Mouse (Mus musculus) left cerebral cortex, adult 11 months (tissue): ENCODE measurements at regions not wholly inside any gene's neighbourhood (a gene's known extent, or its start where the extent isn't known, plus 50 kb on each side); places are given as distances from the start of the nearest gene placed in this dataset.

Experiments
- DNase-seq: peaks from one replicate; pipeline ENCODE4 v3.0.0; 2022; ENCODE audit warnings: low spot score

DNA sequence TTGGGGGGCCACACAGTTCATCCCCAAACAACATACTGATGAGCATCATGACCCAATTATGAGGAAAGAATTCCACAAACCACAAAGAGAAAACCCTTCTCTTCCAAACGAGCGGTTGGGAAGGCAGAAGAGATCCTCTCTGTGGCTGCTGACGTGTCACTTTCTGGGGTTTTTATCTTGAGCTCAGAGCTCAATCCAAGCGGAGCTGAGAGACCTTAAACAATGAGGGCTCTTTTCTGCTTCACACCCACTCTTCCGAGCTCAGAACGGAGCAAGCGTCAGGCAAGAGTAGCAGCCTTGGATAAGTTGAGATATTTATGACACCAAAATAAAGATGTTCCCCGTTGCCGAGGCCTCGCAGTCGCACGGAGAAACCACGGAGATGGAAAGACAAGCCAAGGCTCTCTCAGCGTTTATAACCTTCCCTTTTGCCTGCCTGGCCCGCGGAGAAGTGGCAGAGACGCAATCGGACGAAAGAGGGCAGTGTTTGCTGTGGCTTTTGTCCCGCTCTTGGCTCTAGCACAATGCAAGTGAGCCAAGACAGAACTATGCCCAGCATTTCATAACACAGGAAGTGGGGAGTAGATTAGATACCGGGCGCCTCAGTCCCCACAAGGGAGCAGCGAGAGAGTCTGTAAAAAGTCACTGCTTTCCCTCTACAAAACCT, 100.7 kb downstream of the Chic2 start:
- DNase-seq, result peak; percentile 67

DNA sequence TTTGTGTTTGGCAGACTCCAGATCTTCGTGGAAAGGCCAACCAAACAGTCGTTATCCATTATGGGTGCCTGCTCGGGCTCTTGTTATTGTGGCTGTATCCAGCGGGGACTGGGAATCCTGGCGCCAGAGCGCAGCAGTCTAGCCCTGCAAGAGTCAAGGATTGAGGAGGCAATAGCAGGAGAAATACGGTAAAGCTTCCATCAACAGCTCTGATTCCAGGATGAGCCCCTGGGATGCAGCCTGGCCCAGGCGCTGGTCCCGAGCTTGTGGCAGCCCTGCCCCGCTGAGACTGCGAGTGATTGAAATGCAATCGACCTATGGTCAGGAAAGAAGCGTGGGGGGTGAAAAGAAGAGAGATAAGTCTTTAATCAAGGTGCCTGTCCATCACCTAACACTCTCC, 103.1 kb downstream of the Chic2 start:
- DNase-seq, result no peak

DNA sequence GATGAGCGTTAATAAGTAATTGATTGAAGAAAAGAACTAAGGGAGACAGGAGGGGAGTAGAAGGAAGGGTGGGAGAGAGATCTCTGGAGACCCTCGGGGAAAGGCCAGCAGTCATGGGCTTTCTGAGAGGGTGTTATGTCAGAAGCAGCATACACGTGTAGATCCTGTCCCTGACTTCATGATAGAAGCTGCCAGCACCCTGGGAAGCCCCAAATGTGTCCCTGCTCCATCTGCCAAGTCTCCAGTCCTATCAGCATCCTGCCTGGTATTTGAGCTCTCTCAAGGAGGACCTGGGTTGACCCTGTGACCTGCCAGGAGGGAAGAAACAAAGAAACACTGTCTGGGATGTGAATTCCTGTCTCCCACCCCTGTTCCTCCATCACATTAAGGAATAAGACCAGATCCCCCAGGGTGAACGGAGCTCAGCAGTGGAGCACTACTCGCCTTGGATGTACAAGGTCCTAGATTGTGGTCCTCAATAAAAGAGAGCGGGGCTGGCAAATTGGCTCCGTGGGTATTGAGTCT, 107.1 kb downstream of the Chic2 start:
- no peak for DNase-seq

DNA sequence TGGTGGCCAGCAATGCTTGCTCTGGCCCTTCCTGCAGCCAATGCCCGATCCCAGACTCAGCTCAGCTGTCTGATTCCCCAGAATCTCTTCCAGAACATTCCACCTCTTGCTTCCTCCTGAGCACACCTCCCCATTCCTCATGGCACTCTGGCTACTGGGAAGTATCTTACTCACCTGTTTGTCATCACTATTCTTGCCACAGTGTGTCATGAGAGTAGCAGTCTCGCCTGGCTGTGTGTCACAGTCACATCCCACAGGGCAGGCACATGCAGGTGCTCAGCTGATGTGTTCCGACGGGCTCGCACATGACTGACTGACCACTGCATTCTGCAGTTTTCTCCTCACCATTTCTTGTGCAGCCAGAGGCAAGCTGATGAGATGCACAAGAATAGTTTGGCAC, 108.5 kb downstream of the Chic2 start:
- DNase-seq, result no peak

DNA sequence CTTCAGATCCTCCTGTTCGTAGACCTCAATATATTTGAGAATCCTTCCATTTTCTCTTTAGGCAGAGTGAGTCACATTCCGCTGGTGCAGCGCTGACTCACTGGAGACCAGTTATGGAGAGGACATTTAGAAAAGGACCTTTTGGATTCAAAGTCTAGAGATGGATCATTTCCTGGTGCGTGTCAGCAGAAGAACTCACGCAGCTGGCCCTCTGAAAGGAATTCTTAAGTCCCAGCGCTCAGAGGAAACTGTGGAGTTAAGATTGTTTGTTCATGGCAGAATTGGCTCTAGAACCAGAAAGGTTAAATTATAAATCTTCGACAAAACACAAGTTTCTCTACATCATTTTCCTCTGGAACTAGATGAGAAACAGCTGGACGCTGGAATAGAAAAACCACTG, 108.9 kb downstream of the Chic2 start:
- no peak for DNase-seq

DNA sequence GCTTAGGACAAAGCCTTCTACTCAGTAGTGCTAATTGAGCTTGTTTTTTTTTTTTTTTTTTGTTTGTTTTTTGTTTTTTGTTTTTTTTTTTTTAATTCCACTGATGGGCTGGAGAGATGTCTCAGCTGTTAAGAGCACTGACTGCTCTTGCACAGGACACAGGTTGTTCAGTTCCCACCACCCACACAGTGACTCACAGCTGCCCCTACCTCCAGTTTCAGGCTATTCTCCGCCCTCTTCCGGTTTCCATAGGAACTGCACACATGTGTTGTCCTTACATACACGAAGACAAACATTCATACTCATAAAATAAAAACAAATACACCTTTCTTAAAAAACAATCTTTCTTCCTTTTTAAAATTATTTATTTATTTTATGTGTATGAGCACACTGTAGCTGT, 111.3 kb downstream of the Chic2 start:
- no peak for DNase-seq

DNA sequence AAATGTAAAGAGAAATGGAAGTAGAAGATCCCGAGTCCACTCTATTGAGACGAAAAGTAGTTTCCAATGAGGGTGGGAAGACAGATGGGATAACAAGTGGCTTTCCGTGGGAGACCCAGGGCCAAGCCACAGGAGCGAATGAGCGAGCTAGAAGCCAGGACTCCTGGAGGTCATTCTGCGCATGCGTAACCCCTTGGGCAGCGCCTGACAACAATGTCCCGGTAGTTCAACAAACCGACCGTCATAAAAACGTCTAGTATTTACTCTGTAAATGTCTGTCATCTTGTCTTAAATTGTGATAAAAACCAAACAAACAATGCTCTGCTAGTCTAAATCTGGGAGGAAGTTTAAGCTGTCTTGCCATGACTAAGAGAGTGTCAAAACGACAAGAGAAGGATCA, 112.4 kb downstream of the Chic2 start:
- no peak for DNase-seq

DNA sequence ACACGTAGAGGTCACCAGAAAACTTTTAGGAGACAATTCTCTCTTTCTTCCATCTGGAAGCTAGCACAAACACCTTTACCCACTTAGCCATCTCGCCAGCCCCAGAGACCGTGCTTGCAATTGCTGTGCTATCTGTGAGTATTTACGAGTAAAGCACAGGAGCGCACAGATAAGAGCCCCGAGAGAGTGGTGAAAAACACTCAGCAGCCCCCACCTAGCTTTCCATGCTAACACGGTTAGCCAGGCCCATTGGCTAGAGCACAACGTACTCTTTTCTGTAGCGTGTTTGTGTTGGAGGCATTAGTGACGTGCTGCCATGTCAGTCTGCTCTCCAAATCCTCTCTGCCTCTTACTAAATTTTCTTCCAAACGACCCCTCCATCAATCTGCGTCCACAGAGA, 112.8 kb downstream of the Chic2 start:
- no peak for DNase-seq

DNA sequence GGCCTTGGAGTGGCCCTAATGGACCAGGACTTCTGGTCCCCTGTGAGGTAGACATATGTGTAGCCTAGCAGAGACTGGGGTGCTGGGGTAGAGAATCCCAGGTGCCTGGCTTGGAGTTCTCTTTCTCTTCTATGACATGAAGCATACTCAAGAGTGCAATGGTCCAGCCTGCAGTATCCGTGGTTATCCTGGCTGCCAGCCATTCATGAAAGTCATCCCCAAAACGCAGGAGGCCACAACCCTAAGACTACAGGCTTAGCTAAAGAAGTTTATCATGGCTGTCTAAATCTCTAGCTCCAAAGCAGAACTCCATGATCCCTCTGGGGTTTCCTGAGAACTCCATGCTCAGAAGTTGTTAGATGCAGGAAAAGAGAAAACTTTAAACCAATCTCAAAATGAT, 117.0 kb downstream of the Chic2 start:
- DNase-seq, result no peak

DNA sequence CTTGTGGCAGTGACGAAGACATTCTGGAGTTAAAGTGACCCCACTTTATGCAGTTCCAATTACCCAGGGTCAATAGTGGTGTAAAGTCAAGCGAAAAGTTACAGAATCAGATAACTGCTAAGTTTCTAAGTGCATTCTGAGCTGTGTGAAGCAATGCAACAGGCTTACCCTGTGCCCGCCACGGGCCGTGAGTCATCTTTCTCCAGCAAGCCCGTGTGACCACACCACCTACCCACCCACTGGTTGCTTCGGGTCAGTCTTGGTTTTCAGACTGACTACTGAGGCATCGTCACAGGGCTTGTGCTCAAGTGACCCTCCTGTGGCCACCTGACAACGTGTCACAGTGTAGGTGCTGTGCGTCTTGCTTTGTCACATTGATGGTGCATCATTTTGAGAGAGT, 118.8 kb downstream of the Chic2 start:
- DNase-seq, result no peak

DNA sequence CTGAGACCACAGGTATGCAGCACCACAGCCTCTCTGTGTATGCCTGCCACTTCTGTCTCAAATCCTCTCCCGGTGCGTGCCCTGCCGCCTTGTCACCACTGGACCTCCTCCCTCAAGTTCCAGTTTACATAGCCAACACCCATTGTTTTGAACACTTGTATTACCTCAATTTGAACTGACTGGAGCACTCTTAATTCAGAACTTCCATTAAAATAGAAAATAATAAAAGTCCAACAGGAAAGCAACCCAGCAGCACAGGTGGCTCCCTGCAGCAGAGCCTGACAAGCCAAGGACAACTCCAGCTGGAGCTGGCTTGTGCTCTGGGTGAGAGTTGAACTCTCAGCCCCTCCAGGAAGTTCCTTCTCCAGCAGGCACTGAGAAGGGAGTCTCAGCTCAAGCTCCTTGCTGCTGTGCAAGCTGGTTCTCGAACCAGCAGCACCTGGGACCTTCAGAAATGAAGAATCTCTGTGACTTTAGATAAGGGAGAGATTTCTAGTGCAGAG, 120.5 kb downstream of the Chic2 start:
- no peak for DNase-seq

DNA sequence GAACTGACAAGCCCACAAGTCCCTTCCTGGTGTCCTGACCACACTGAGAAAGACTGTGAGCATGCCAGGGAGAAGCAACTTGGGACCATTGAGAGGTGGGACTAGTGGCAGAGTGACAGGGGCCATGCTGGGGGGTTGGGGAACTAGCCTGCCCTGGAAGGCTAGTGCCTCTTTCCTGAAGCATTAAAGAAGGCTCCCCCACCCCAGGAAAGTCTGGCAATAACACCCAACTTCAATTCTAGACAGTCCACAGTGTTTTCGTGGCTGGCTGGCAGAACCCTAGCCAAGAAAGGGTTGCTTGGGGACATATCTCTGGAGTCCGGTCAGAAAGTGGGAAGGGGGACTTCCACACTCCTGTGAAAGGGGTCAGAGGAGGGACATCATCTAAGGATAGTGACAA, 121.2 kb downstream of the Chic2 start:
- DNase-seq, result no peak

DNA sequence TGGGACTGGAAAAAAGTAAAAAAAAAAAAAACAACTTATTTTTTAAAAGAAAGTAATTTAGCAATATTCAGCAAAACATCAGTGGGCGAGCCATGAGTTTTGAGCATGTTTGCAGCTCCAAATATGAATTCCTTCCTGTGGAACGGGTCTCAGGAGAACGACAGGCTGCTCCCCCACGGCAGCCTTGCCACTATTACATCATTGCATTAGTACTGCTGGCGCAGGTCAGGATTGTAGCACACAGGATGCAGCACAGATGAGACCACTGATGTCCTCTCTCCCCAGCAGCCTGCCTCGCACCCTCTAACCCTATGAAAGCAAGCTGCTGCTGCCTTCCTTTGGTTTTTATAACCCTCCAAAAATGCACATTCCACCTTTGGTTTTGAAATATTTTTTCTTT, 121.7 kb downstream of the Chic2 start:
- no peak for DNase-seq

DNA sequence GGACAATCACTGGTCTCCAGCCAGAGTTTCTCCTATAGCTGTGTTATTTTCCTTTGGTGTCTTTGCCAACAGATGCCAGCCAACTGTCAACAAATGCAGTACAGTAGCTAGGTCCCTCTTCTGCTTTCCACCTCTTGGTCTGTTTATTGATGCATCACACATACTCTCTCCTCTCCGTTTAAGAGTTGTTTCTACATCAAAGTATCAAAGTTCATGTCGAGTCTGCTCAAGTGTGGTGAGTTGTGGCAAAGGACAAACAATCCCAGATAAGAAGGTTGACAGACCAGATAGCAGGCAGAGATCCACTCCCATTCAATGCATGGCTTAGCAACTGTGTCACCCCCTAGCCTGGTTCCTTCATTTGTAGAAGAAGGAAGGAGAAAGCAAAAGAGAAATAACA, 123.6 kb downstream of the Chic2 start:
- no peak for DNase-seq

DNA sequence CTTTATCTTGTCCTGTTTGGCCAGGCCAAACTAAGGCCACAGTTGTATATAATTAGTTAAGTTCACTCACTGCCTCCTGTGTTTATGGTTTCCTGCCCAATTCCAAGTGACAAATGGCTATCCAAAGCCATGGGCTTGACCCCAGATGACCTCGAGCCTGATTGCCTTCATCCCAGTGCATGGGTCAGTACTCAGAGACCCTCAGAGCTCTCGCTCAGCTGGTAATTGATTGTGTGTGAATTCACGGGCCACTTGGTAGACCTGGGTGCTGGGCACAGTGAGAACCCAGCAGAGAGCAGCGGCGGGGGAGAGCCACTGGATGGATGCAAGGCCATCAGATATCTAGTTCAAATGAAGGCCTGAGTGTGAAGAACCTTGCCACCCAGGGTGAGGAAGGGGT, 124.1 kb downstream of the Chic2 start:
- DNase-seq, result no peak

DNA sequence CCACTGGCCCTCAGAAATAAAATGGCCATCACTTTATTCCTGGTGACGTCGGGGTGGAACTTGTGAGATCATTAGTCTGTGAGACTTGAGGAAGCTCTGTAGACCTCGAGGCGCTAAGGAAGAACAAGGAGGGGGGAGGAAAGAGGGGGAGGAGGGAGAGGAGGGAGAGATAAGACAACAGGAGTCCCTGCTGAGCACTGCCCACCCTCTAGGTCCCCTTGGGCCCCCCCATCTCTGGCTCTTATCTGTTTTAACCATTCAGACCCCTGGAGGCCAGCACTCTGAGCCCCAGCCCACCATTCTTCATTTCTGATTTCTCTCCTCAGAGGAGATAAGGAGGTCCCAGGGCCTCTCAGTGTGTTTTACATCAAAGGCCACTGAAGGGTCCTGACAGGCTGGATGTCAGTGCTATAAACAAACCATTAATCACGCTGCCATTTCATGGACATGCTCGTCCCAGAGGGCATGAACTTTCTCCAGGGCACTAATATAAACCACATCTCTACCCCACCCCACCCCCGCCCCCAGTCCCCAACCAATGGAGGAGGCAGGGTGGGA, 139.0 kb downstream of the Chic2 start:
- DNase-seq, result no peak

DNA sequence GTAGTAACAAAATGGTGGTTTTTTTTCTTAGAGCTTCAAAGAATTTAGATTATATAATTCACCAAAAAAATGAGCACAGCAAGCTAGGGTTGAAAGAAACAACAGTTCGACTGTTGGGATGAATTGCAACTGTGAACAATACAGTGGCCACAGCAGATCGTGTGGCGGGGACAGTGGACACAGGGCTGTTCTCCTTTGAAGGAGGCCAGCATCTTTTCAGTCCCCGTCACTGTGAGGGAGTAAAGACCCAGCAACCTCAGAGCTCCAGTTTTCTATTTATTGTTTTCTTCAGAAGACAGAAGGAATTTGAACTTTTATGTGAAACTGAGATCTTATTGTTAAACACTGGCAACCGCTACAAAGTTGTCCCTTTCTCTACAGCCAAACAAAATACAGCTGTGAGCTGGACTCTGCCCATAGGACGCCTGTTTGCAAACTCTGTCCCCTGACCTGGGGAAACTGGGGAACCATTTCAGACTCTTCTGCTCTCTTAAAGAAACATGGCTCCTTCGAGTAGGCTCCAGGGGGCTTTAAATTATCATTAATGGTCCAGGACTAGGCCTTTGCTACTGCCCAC, 139.6 kb downstream of the Chic2 start:
- no peak for DNase-seq

DNA sequence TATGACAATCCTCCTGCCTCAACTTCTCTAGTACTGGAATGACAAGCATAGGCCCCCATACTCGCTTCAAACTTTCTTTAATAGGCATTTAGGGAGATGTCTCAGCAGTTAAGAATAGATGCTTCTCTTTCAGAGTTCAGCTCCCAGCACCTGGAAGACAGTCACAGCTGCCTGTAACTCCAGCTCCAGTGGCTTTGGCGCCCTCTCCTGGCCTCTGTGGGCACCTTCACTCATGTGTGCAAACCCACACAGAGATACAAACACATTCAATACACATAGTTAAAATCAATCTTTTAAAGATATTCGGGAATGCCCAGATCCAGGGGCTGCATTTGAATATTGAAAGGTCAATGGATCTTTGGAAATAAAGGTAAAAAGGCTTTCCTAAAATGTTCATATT, 140.2 kb downstream of the Chic2 start:
- no peak for DNase-seq

DNA sequence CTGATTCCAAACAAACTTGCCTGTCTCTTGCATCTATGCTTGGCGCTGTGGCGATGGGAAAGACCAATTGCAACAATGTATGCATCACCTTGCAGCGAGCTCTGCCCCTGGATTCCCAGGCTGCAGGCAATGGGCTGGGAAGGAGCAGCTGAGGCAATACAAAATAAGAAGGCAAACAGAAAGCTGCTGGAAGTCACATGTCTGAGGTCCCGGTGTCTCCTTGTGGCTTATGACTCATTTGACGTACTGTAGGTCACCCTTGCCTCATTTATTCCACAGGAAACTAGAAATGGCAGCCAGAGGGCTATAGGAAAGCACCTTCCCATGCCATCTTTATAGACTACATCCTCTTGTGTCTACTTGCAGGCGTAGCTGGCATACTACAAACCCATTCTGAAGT, 140.9 kb downstream of the Chic2 start:
- no peak for DNase-seq

DNA sequence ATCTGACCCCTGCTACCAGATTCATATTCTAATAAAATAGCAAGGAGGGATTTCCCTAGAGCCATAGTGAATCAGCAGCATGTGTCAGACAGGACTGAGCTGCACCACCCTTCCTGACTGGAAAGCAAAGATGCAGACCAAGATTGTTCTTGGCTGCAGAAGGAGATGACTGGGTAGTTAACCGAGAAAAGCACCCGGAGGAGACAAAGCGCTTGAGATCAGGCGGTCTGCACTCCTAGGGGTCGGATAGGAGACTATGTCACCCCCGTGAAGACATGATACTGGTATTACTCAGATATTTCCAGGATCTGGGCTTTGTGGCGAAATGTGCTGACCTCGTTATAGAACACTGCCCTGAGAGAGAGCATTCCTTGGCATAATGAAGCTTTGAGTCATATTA, 147.4 kb downstream of the Chic2 start:
- no peak for DNase-seq

DNA sequence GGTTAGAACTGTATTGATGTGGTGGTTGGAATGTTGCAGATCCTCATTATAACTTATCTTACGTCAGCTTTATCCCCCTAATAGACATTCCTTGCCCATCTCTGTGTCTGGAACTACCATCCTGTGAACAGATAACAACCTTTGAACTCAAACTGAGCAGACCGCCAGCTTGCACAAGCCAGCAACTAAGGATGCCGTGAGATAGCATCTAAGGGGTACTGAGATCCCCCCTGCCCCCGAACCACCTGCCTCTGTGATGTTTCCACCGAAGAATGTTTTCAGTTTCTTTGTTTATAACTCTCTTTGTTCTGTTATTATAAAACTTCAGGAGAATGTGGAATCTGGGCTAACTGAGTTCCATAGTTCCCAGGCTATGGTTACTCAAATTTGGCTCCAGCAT, 151.3 kb downstream of the Chic2 start:
- no peak for DNase-seq

DNA sequence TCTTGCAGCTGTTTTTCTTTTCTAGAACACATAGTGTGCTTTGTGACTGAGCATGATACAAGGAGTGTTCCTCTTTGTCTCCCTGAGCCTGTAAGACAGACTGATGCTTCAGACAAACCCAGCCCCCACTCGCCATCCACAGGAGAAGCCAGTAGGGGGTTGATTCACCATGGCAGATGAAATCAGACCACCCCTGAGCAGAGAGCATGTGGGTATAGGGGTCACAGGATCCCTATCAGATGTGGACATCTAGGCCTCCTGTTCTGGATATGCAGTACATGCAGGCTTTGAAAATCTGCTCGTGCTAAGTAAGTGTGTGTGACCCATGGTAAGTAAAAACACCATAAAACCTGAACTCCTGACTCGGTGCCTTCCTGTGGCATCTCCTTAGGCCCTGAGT, 153.0 kb downstream of the Chic2 start:
- DNase-seq, result no peak

DNA sequence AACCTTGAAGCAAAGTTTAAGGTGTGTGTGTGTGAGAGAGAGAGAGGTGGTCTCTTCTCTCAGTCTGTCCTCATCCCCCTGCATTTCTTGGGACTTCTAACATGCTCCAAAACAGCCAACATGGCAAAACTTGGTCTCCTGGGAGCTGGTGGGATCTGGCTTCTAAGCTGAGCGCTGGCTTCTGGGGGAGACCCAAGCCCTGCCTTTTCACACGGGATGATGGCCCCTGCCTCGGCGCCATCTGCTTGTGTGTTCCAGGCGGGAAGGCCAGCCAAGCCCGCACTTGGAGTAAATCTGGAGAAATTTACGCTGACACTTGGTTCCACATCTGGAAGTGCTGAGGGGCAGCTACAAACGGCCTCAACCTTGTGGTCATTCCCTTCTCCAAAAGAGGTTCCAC, 155.6 kb downstream of the Chic2 start:
- no peak for DNase-seq

DNA sequence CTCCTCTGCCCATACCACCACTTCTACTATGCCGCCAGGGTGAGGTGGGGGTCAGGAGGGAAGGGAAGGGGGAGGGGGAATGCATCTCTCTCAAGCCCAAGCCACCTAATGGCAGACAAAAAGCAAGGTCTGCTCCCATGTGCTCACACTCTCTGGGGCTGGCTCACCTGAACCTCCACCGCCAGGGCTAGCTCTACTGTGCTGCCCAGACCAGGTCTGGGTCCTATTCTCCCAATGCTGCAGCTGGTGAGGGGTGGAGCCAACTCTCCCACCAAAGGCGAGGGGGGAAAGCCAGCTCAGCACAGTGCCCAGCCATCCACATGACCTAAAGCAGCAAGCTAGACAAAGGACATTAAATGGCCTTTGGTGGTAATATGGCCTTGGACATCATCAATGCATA, 158.6 kb downstream of the Chic2 start:
- DNase-seq, result no peak
